Mouse (Mus musculus): ENCODE measurements at regions not wholly inside any gene's neighbourhood (a gene's known extent, or its start where the extent isn't known, plus 50 kb on each side); places are given as distances from the start of the nearest gene placed in this dataset.
"Not testable (repeated sequence)": the region's sequence is repeated elsewhere in the genome, so short reads cannot be mapped to it uniquely, and the experiment has no call there.

GRCm38 (mm10) chr6:64948839-64949238, 93.5 kb upstream of the Smarcad1 start:
- not testable (repeated sequence) for DNase-seq

GRCm38 (mm10) chr6:64961608-64962486, 80.5 kb upstream of the Smarcad1 start:
- no peak for DNase-seq

GRCm38 (mm10) chr6:64962612-64963011, 79.8 kb upstream of the Smarcad1 start:
- no peak for DNase-seq

GRCm38 (mm10) chr6:64964664-64965063, 77.7 kb upstream of the Smarcad1 start:
- DNase-seq, result no peak

- DNase-seq, result no peak
These were observed 77.2 kb upstream of the Smarcad1 start for GRCm38 (mm10) chr6:64965203-64965602.

GRCm38 (mm10) chr6:64970158-64970557, 72.2 kb upstream of the Smarcad1 start:
- no peak for DNase-seq

- peak; percentile 45 for DNase-seq
These were observed 68.4 kb upstream of the Smarcad1 start for GRCm38 (mm10) chr6:64973968-64974367.

- not testable (repeated sequence) for DNase-seq
These were observed 67.9 kb upstream of the Smarcad1 start for GRCm38 (mm10) chr6:64974453-64974852.

GRCm38 (mm10) chr6:64982132-64982531, 60.3 kb upstream of the Smarcad1 start:
- no peak for DNase-seq
